Comparison of ENCODE assay signal across 8 mouse cellular contexts in the genomic region with DNA sequence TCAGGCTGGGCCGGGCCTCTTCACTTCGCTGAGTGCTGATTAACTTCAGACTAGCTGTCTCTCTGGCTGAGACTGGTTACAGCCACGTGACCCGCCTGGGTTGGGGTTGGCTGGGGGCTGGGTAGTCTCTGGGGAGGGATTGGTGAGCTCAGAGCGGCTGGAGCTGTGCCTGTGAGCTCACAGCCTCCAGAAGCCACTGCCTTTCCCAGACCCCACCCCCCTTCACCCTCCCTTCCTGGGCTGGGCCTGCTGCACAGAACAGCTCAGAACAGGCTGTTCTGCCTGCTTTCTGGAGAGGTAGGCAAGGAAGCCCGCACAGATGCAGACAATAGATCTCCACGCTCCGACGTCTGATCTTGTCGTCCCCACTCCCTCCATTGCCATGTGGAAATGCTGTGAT. TPM values are rescaled to one million over a fixed set of nuclear protein-coding genes. Genes with fewer than 3 reads are reported as not detected.
DNase-seq lines count a peak whose midpoint lies in the region; ATAC-seq and TF ChIP-seq lines count a peak whose summit lies in the region.

No protein-coding gene starts in this region.

- no peak; the same call in 1 of the 2 replicates for TF ChIP-seq RAD21 in CH12.LX (IDR thresholded peaks at IDR 0.05; ENCODE audit: low read depth, low read length)

- in situ Hi-C loops in CH12.LX (cut with MboI; ENCODE audit: low pct_ligation_motif_present, low pct_unique_long_range_greater_than_20kb, low sequenced_read_pairs) = no loop called here

- ATAC-seq in forebrain, embryonic 14.5 days = peak; percentile 98
- ATAC-seq in heart, postnatal 0 days (ENCODE audit: insufficient read depth, low read depth) = peak; percentile 96
- ATAC-seq in liver, embryonic 14.5 days (ENCODE audit: insufficient read depth) = peak; percentile 89
- ATAC-seq in neural tube, embryonic 12.5 days (ENCODE audit: low FRiP score, low read depth) = peak; percentile 97

- peaks cover 5 to 18% of the 10 kb centered on the region in 2 experiments; a peak in 3 of 4 replicates for H3K4me1 ChIP-seq in CH12.LX (ENCODE audit: control insufficient read depth in 1 of 2, insufficient read depth in 2 of 2)
- H3K4me1 ChIP-seq in forebrain, embryonic 14.5 days (ENCODE audit: control insufficient read depth, insufficient read depth, low read length) = peaks cover 28% of the 10 kb centered on the region
- peaks cover 68% of the 10 kb centered on the region for H3K4me1 ChIP-seq in heart, postnatal 0 days (ENCODE audit: control insufficient read depth, insufficient read depth)
- H3K4me1 ChIP-seq in liver, embryonic 14.5 days (replicated peaks; ENCODE audit: control insufficient read depth in 2 of 2, insufficient read depth in 2 of 2, low read length in 1 of 2) = peaks cover 0 to 4% of the 10 kb centered on the region in 2 experiments; a peak in 2 of 4 replicates
- H3K4me1 ChIP-seq in neural tube, embryonic 12.5 days = peaks cover 24% of the 10 kb centered on the region

- H3K4me2 ChIP-seq in CH12.LX (ENCODE audit: insufficient read depth, low read depth, poor library complexity, severe bottlenecking) = no peak overlapping the region
- H3K4me2 ChIP-seq in forebrain, embryonic 14.5 days (ENCODE audit: low read length) = peak overlapping the region; percentile 41
- H3K4me2 ChIP-seq in heart, postnatal 0 days (ENCODE audit: low read depth, low read length) = peak overlapping the region; percentile 48
- peak overlapping the region; percentile 31; the same call in 1 of the 2 replicates for H3K4me2 ChIP-seq in liver, embryonic 14.5 days (ENCODE audit: low read depth)
- peak overlapping the region; percentile 43 for H3K4me2 ChIP-seq in neural tube, embryonic 12.5 days (replicated peaks)

- dilution Hi-C loops in CH12.LX (cut with MboI; ENCODE audit: extremely low pct_ligation_motif_present, extremely low pct_unique_long_range_greater_than_20kb, low sequenced_read_pairs) = no loop called here

- no peaks in the 10 kb centered on the region for H3K79me2 ChIP-seq in CH12.LX (replicated peaks; ENCODE audit: control insufficient read depth, extremely low read depth, insufficient read depth, poor library complexity, severe bottlenecking)

- DNase-seq in CH12.LX (ENCODE audit: extremely low read depth) = peak; percentile 92
- peak; percentile 80 for DNase-seq in brain, embryonic 18.5 days (ENCODE audit: low read depth, low spot score)
- DNase-seq in forebrain, embryonic 14.5 days (ENCODE audit: low spot score) = peak; percentile 95
- DNase-seq in heart, postnatal 0 days (ENCODE audit: low spot score) = peak; percentile 96
- peak; percentile 91 to 95 for DNase-seq in kidney, postnatal 4 days
- peak; percentile 36 to 50 (median 41) for DNase-seq in liver, embryonic 14.5 days (ENCODE audit: low read depth in 3 of 3, low spot score in 3 of 3)
- peak; percentile 64 for DNase-seq in thymus, postnatal 0 days (ENCODE audit: low spot score)

- H3K4me3 ChIP-seq in CH12.LX (replicated peaks in 1 of 3; ENCODE audit: low read depth in 2 of 3, low read length in 2 of 3, poor library complexity in 1 of 3) = no peak overlapping the region
- no peak overlapping the region for H3K4me3 ChIP-seq in forebrain, embryonic 14.5 days (ENCODE audit: low read depth, low read length)
- H3K4me3 ChIP-seq in heart, postnatal 0 days (ENCODE audit: low read depth, low read length) = no peak overlapping the region
- H3K4me3 ChIP-seq in liver, embryonic 14.5 days (ENCODE audit: insufficient read depth in 1 of 2, low read depth in 2 of 2, low read length in 2 of 2) = no peak overlapping the region
- H3K4me3 ChIP-seq in neural tube, embryonic 12.5 days = peak overlapping the region; percentile 11; the same call in 1 of the 2 replicates

- H3K9ac ChIP-seq in CH12.LX (ENCODE audit: insufficient read depth, low read depth) = no peak overlapping the region
- H3K9ac ChIP-seq in forebrain, embryonic 14.5 days (ENCODE audit: low read length) = peak overlapping the region; percentile 29
- H3K9ac ChIP-seq in heart, postnatal 0 days (replicated peaks; ENCODE audit: low read depth, low read length) = peak overlapping the region; percentile 36; the same call in 1 of the 2 replicates
- no peak overlapping the region for H3K9ac ChIP-seq in liver, embryonic 14.5 days (replicated peaks)
- peak overlapping the region; percentile 48 for H3K9ac ChIP-seq in neural tube, embryonic 12.5 days

- H3K27me3 ChIP-seq in CH12.LX (replicated peaks) = peaks cover 15% of the 10 kb centered on the region
- no peaks in the 10 kb centered on the region for H3K27me3 ChIP-seq in forebrain, embryonic 14.5 days (replicated peaks; ENCODE audit: control insufficient read depth, insufficient read depth, low read length)
- no peaks in the 10 kb centered on the region for H3K27me3 ChIP-seq in heart, postnatal 0 days (ENCODE audit: control insufficient read depth, insufficient read depth, low read length)
- no peaks in the 10 kb centered on the region for H3K27me3 ChIP-seq in liver, embryonic 14.5 days (ENCODE audit: control insufficient read depth, insufficient read depth, low read length)
- H3K27me3 ChIP-seq in neural tube, embryonic 12.5 days (replicated peaks) = no peaks in the 10 kb centered on the region

- H3K27ac ChIP-seq in CH12.LX (ENCODE audit: insufficient read depth, low read depth) = no peak overlapping the region
- H3K27ac ChIP-seq in forebrain, embryonic 14.5 days (ENCODE audit: low read depth, low read length) = peak overlapping the region; percentile 89
- H3K27ac ChIP-seq in heart, postnatal 0 days (ENCODE audit: low read depth) = peak overlapping the region; percentile 82
- H3K27ac ChIP-seq in liver, embryonic 14.5 days = no peak overlapping the region
- H3K27ac ChIP-seq in neural tube, embryonic 12.5 days = peak overlapping the region; percentile 50

- TF ChIP-seq POLR2A in CH12.LX (IDR thresholded peaks at IDR 0.05; ENCODE audit: low read depth, low read length) = no peak

- no peaks in the 10 kb centered on the region for H3K36me3 ChIP-seq in CH12.LX (replicated peaks in 1 of 2; ENCODE audit: control insufficient read depth in 1 of 2, insufficient read depth in 1 of 2, low read length in 1 of 2)
- H3K36me3 ChIP-seq in forebrain, embryonic 14.5 days (ENCODE audit: control insufficient read depth, insufficient read depth, low read length) = no peaks in the 10 kb centered on the region
- peaks cover 20% of the 10 kb centered on the region for H3K36me3 ChIP-seq in heart, postnatal 0 days (replicated peaks; ENCODE audit: control insufficient read depth, insufficient read depth, low read length)
- H3K36me3 ChIP-seq in liver, embryonic 14.5 days (replicated peaks; ENCODE audit: control insufficient read depth, insufficient read depth, low read depth) = no peaks in the 10 kb centered on the region
- no peaks in the 10 kb centered on the region for H3K36me3 ChIP-seq in neural tube, embryonic 12.5 days

- no peak for TF ChIP-seq EP300 in CH12.LX (IDR thresholded peaks at IDR 0.05; ENCODE audit: low read length)
- TF ChIP-seq EP300 in heart, postnatal 0 days (IDR thresholded peaks at IDR 0.05; ENCODE audit: low read depth) = no peak
- TF ChIP-seq EP300 in liver, embryonic 14.5 days (IDR thresholded peaks at IDR 0.05; ENCODE audit: low read depth) = no peak

- under 1% methylated on average over 10 of the region's 10 CpGs for WGBS in forebrain, embryonic 14.5 days
- 3% methylated on average over 10 of the region's 10 CpGs for WGBS in heart, postnatal 0 days
- 1% methylated on average over 10 of the region's 10 CpGs for WGBS in liver, embryonic 14.5 days (ENCODE audit: insufficient replicate concordance)
- WGBS in neural tube, embryonic 12.5 days = under 1% methylated on average over 10 of the region's 10 CpGs

- TF ChIP-seq CTCF in CH12.LX (conservative IDR thresholded peaks at IDR 0.05 in 1 of 2, IDR thresholded peaks at IDR 0.05 in 1 of 2; ENCODE audit: low read depth in 2 of 2, low read length in 2 of 2) = no peak
- TF ChIP-seq CTCF in heart, postnatal 0 days (IDR thresholded peaks at IDR 0.05; ENCODE audit: low read depth) = no peak
- no peak for TF ChIP-seq CTCF in liver, embryonic 14.5 days (IDR thresholded peaks at IDR 0.05; ENCODE audit: low read depth)

- H3K9me3 ChIP-seq in CH12.LX (replicated peaks; ENCODE audit: low read length) = no peaks in the 10 kb centered on the region
- no peaks in the 10 kb centered on the region for H3K9me3 ChIP-seq in forebrain, embryonic 14.5 days (replicated peaks; ENCODE audit: control insufficient read depth, low read length)
- H3K9me3 ChIP-seq in heart, postnatal 0 days (replicated peaks; ENCODE audit: control insufficient read depth, low read length) = no peaks in the 10 kb centered on the region
- H3K9me3 ChIP-seq in liver, embryonic 14.5 days (ENCODE audit: control insufficient read depth, low read length) = no peaks in the 10 kb centered on the region
- no peaks in the 10 kb centered on the region for H3K9me3 ChIP-seq in neural tube, embryonic 12.5 days

TF ChIP-seq in CH12.LX, 34 proteins besides CTCF, POLR2A, EP300 and RAD21 (continues in another document):
- TF ChIP-seq MAZ (IDR thresholded peaks at IDR 0.05; ENCODE audit: low read depth, low read length) = no peak

RNA-seq across cellular contexts. Expression of gene P4ha2, which starts 13.0 kb away (rescaled TPM):
- 5.0 and 10.0 TPM in 2 replicates for total RNA-seq in CH12.LX (2012; rRNA removed)
- 7.9 and 10.1 TPM in 2 replicates for total RNA-seq in CH12.LX (2014; rRNA removed)
- 3.6 and 4.2 TPM in 2 replicates for polyA plus RNA-seq in CH12.LX (2012; ENCODE audit: insufficient read length, low read depth)
- polyA plus RNA-seq in forebrain, embryonic 14.5 days (2014; fragmentation: Nextera tagmentation; extraction: Ambion mirVana) = 4.9 and 7.2 TPM in 2 replicates
- 49.0 and 67.2 TPM in 2 replicates for total RNA-seq in heart, postnatal 0 days (2014; rRNA removed; ENCODE audit: low replicate concordance)
- 18.9 and 19.8 TPM in 2 replicates for polyA plus RNA-seq in heart, postnatal 0 days (2015; fragmentation: Nextera tagmentation; extraction: Ambion mirVana)
- 1.4 and 1.7 TPM in 2 replicates for polyA plus RNA-seq in liver, embryonic 14.5 days (2012; rRNA removed)
- 1.8 and 2.2 TPM in 2 replicates for polyA plus RNA-seq in liver, embryonic 14.5 days (2014; fragmentation: Nextera tagmentation; extraction: Ambion mirVana)
- polyA plus RNA-seq in neural tube, embryonic 12.5 days (2016; fragmentation: Nextera tagmentation; extraction: Ambion mirVana) = 15.2 and 17.3 TPM in 2 replicates
- 5.1 TPM in 2 replicates for polyA plus RNA-seq in thymus, postnatal 0 days (2015; fragmentation: Nextera tagmentation; extraction: Ambion mirVana)

RNA-seq across cellular contexts. Expression of gene Pdlim4, which starts 44.1 kb away (rescaled TPM):
- total RNA-seq in CH12.LX (2012; rRNA removed) (not detected in 2 replicates), CH12.LX (2014; rRNA removed) (not detected in 2 replicates)
- not detected in 2 replicates for polyA plus RNA-seq in CH12.LX (2012; ENCODE audit: insufficient read length, low read depth)
- 39.3 and 44.8 TPM in 2 replicates for polyA plus RNA-seq in forebrain, embryonic 14.5 days (2014; fragmentation: Nextera tagmentation; extraction: Ambion mirVana)
- 14.2 and 29.3 TPM in 2 replicates for total RNA-seq in heart, postnatal 0 days (2014; rRNA removed; ENCODE audit: low replicate concordance)
- 23.6 and 26.6 TPM in 2 replicates for polyA plus RNA-seq in heart, postnatal 0 days (2015; fragmentation: Nextera tagmentation; extraction: Ambion mirVana)
- 2.4 and 2.8 TPM in 2 replicates for polyA plus RNA-seq in liver, embryonic 14.5 days (2012; rRNA removed)
- polyA plus RNA-seq in liver, embryonic 14.5 days (2014; fragmentation: Nextera tagmentation; extraction: Ambion mirVana) = 2.1 and 2.8 TPM in 2 replicates
- 46.1 and 51.4 TPM in 2 replicates for polyA plus RNA-seq in neural tube, embryonic 12.5 days (2016; fragmentation: Nextera tagmentation; extraction: Ambion mirVana)
- polyA plus RNA-seq in thymus, postnatal 0 days (2015; fragmentation: Nextera tagmentation; extraction: Ambion mirVana) = 23.6 and 25.2 TPM in 2 replicates

Comparison
In these comparisons a context has a peak if more than half of its experiments do, and no peak if none do; other contexts are left out.
1. DNase-seq: peak in every context shown above with its lines; median percentile 96 in heart, postnatal 0 days; 95 in forebrain, embryonic 14.5 days; 93 in kidney, postnatal 4 days; 92 in CH12.LX; 80 in brain, embryonic 18.5 days; 64 in thymus, postnatal 0 days; 41 in liver, embryonic 14.5 days.
2. H3K27ac ChIP-seq: peak in forebrain, embryonic 14.5 days (single experiment), heart, postnatal 0 days (single experiment) and neural tube, embryonic 12.5 days (single experiment); none in CH12.LX (single experiment) and liver, embryonic 14.5 days (single experiment).
3. H3K9ac ChIP-seq: peak in forebrain, embryonic 14.5 days (single experiment), heart, postnatal 0 days (single experiment) and neural tube, embryonic 12.5 days (single experiment); none in CH12.LX (single experiment) and liver, embryonic 14.5 days (single experiment).
4. Peak in every context shown above with its lines, with median percentiles within 50 percentile points of each other: ATAC-seq.